Mouse (Mus musculus) CH12.LX (cell line): ENCODE results near the gene Hhipl1. TPM values are rescaled to one million over a fixed set of nuclear protein-coding genes. Genes with fewer than 3 reads are reported as not detected.

ENCODE experiments used
- DNase-seq: peaks from one replicate; pipeline ENCODE4 v3.0.0-alpha.2; 2013; ENCODE audit errors: extremely low read depth
- H3K27ac ChIP-seq: 2 replicates; pipeline ENCODE4 v1.5.1; 2012; ENCODE audit warnings: low read depth, mild to moderate bottlenecking, control low read depth, moderate library complexity; ENCODE audit not compliant: insufficient read depth
- H3K27me3 ChIP-seq: replicated peaks from 2 replicates; pipeline ENCODE3; 2012; ENCODE audit warnings: inconsistent platforms
- H3K36me3 ChIP-seq, 2 experiments: replicated peaks in 1 of 2; 2 replicates each; pipeline versions ENCODE3 to v1.6.1; 2012; ENCODE audit warnings: inconsistent platforms in 1 of 2, low read length in 1 of 2, mild to moderate bottlenecking in 1 of 2, mixed read lengths in 1 of 2, moderate library complexity in 1 of 2; ENCODE audit not compliant: control insufficient read depth in 1 of 2, insufficient read depth in 1 of 2
- H3K4me1 ChIP-seq, 2 experiments: 2 replicates each; pipeline ENCODE4 v1.6.1; 2012; ENCODE audit warnings: inconsistent platforms in 1 of 2, moderate library complexity in 1 of 2; ENCODE audit not compliant: insufficient read depth in 2 of 2, control insufficient read depth in 1 of 2
- H3K4me2 ChIP-seq: 2 replicates; pipeline ENCODE4 v1.6.1; 2012; ENCODE audit warnings: low read depth, mild to moderate bottlenecking, control low read depth; ENCODE audit not compliant: poor library complexity, insufficient read depth, severe bottlenecking
- H3K4me3 ChIP-seq, 3 experiments: fragments of 150-350 bp in 1 of 3; sonication (generic) in 1 of 3; replicated peaks in 1 of 3; 2 replicates each; pipeline versions ENCODE3 to v1.5.1; 2011 to 2012; ENCODE audit warnings: low read depth in 2 of 3, low read length in 2 of 3, mild to moderate bottlenecking in 2 of 3, moderate library complexity in 2 of 3, control low read depth in 1 of 3, improper control_type of control experiment in 1 of 3, inconsistent platforms in 1 of 3, mixed read lengths in 1 of 3; ENCODE audit not compliant: poor library complexity in 1 of 3
- H3K79me2 ChIP-seq: replicated peaks from 2 replicates; pipeline ENCODE4 v1.6.1; 2012; ENCODE audit warnings: mild to moderate bottlenecking, moderate library complexity; ENCODE audit not compliant: control insufficient read depth, poor library complexity, insufficient read depth, severe bottlenecking; ENCODE audit errors: extremely low read depth
- H3K9ac ChIP-seq: 2 replicates; pipeline ENCODE4 v1.6.1; 2012; ENCODE audit warnings: low read depth, mild to moderate bottlenecking, control low read depth, moderate library complexity; ENCODE audit not compliant: insufficient read depth
- H3K9me3 ChIP-seq: replicated peaks from 2 replicates; pipeline ENCODE3; 2012; ENCODE audit warnings: low read length, inconsistent platforms, mixed read lengths
- CHD1 ChIP-seq: IDR thresholded peaks from 2 replicates; pipeline ENCODE4 v1.6.1; 2012; ENCODE audit warnings: low read depth, low read length, improper control_type of control experiment, inconsistent platforms
- CTCF ChIP-seq, 2 experiments: IDR thresholded peaks in 1 of 2; conservative IDR thresholded peaks in 1 of 2; 2 replicates each; pipeline ENCODE4 v1.5.1; 2011 to 2012; ENCODE audit warnings: low read depth in 2 of 2, low read length in 2 of 2, improper control_type of control experiment in 1 of 2, inconsistent platforms in 1 of 2, mild to moderate bottlenecking in 1 of 2, moderate library complexity in 1 of 2
- ELF1 ChIP-seq: IDR thresholded peaks from 2 replicates; pipeline ENCODE4 v1.6.1; 2014; ENCODE audit warnings: low read depth, mild to moderate bottlenecking, inconsistent platforms, low read length, improper control_type of control experiment
- GABPA ChIP-seq: IDR thresholded peaks from 2 replicates; pipeline ENCODE4 v1.6.1; 2012; ENCODE audit warnings: low read depth, low read length, improper control_type of control experiment, inconsistent platforms; ENCODE audit not compliant: insufficient replicate concordance
- JUN ChIP-seq: IDR thresholded peaks from 2 replicates; pipeline ENCODE4 v1.6.1; 2011; ENCODE audit warnings: low read depth, mild to moderate bottlenecking, low read length, improper control_type of control experiment, moderate library complexity; ENCODE audit not compliant: insufficient read depth
- KAT2A ChIP-seq: IDR thresholded peaks from 2 replicates; pipeline ENCODE4 v1.6.1; 2012; ENCODE audit warnings: low read length, improper control_type of control experiment, inconsistent platforms; ENCODE audit not compliant: insufficient replicate concordance
- MEF2A ChIP-seq: IDR thresholded peaks from 2 replicates; pipeline ENCODE4 v1.6.1; 2014; ENCODE audit warnings: low read depth, mild to moderate bottlenecking, inconsistent platforms, low read length, improper control_type of control experiment, borderline replicate concordance
- MXI1 ChIP-seq: IDR thresholded peaks from 2 replicates; pipeline ENCODE4 v1.6.1; 2011; ENCODE audit warnings: mild to moderate bottlenecking, low read depth, low read length, improper control_type of control experiment
- NRF1 ChIP-seq: IDR thresholded peaks from 2 replicates; pipeline ENCODE4 v1.6.1; 2014; ENCODE audit warnings: low read depth, mild to moderate bottlenecking, inconsistent platforms, low read length, improper control_type of control experiment, moderate library complexity
- RCOR1 ChIP-seq: conservative IDR thresholded peaks from 2 replicates; pipeline ENCODE4 v1.6.1; 2012; ENCODE audit warnings: low read depth, mild to moderate bottlenecking, inconsistent platforms, low read length, improper control_type of control experiment
- SIN3A ChIP-seq: IDR thresholded peaks from 2 replicates; pipeline ENCODE4 v1.6.1; 2012; ENCODE audit warnings: low read length, improper control_type of control experiment, inconsistent platforms
- SMC3 ChIP-seq: IDR thresholded peaks from 2 replicates; pipeline ENCODE4 v1.6.1; 2011; ENCODE audit warnings: low read depth, low read length, improper control_type of control experiment
- USF1 ChIP-seq: IDR thresholded peaks from 2 replicates; pipeline ENCODE4 v1.6.1; 2014; ENCODE audit warnings: low read depth, mild to moderate bottlenecking, inconsistent platforms, low read length, improper control_type of control experiment
- ZMIZ1 ChIP-seq: IDR thresholded peaks from 2 replicates; pipeline ENCODE4 v1.6.1; 2012; ENCODE audit warnings: low read depth, mild to moderate bottlenecking, inconsistent platforms, low read length, improper control_type of control experiment
- ZNF384 ChIP-seq: IDR thresholded peaks from 2 replicates; pipeline ENCODE4 v1.6.1; 2012; ENCODE audit warnings: low read depth, low read length, improper control_type of control experiment, inconsistent platforms
- dilution Hi-C: fragments of 300-500 bp; cut with MboI; formaldehyde crosslinking; loops from 2 replicates; pipeline ENCODE4 v1.14.3; 2020; ENCODE audit warnings: low sequenced_read_pairs; ENCODE audit not compliant: extremely low pct_unique_long_range_greater_than_20kb, extremely low pct_ligation_motif_present
- in situ Hi-C: fragments of 300-500 bp; cut with MboI; formaldehyde crosslinking; loops from 3 replicates; pipeline ENCODE4 v1.14.3; 2019; ENCODE audit warnings: low sequenced_read_pairs, low pct_ligation_motif_present, low pct_unique_long_range_greater_than_20kb, mixed read lengths
- polyA plus RNA-seq: library from polyadenylated mRNA; unstranded; fragments of >175 nt; gene quantifications from 2 replicates; pipeline ENCODE4 v1.2.1, GENCODE M21; 2012; ENCODE audit warnings: low read depth; ENCODE audit not compliant: insufficient read length
- total RNA-seq, 2 experiments: library from RNA; depleted of rRNA; stranded (reverse); fragments of 300-350 nt in 1 of 2; fragments of >200 nt in 1 of 2; gene quantifications; 2 replicates each; pipeline ENCODE4 v1.2.3; 2012 to 2014

Gene Hhipl1
- total and polyA plus RNA-seq, 3 experiments: not detected

- H3K4me3 ChIP-seq: no peak overlapping the region
- in situ Hi-C loops: no loop called here
Observed at GRCm38 (mm10) chr12:108285225-108286011, 20.7 kb upstream of the Hhipl1 start.

GRCm38 (mm10) chr12:108286381-108286780 is 19.7 kb upstream of the Hhipl1 start:
- no peak overlapping the region for H3K4me3 ChIP-seq
- H3K27me3 ChIP-seq: peaks cover 33% of the 10 kb centered on the region
- H3K36me3 ChIP-seq: no peaks in the 10 kb centered on the region
- H3K9me3 ChIP-seq: peaks cover 4% of the 10 kb centered on the region
- peaks cover 5 to 29% of the 10 kb centered on the region in 2 experiments; a peak in 2 of 4 replicates for H3K4me1 ChIP-seq
- no peak overlapping the region for H3K4me2 ChIP-seq
- dilution Hi-C loops (no loop called here), in situ Hi-C loops (no loop called here)
- no peak for TF ChIP-seq ZMIZ1
- TF ChIP-seq JUN: no peak
- no peak for TF ChIP-seq SIN3A
- no peak for TF ChIP-seq KAT2A
- no peak for TF ChIP-seq RCOR1
- TF ChIP-seq NRF1: no peak
- no peak for TF ChIP-seq MEF2A
- no peak for TF ChIP-seq CHD1
- TF ChIP-seq CTCF (conservative IDR thresholded peaks at IDR 0.05 in 1 of 2, IDR thresholded peaks at IDR 0.05 in 1 of 2; ENCODE audit: low read depth in 2 of 2, low read length in 2 of 2): no peak
- no peak for TF ChIP-seq SMC3
- no peak for TF ChIP-seq GABPA
- TF ChIP-seq ELF1: no peak
- no peak for TF ChIP-seq MXI1
- TF ChIP-seq USF1: no peak
- H3K27ac ChIP-seq: no peak overlapping the region
- no peak overlapping the region for H3K9ac ChIP-seq
- no peak for DNase-seq
- no peaks in the 10 kb centered on the region for H3K79me2 ChIP-seq

More at GRCm38 (mm10) chr12:108285225-108286011, 20.7 kb upstream of the Hhipl1 start:
- Histone ChIP-seq H3K4me2 (no peak overlapping the region), H3K4me1 (peaks cover 5 to 29% of the 10 kb centered on the region in 2 experiments; a peak in 2 of 4 replicates), H3K79me2 (no peaks in the 10 kb centered on the region), H3K27me3 (peaks cover 35% of the 10 kb centered on the region), H3K9me3 (peaks cover 4% of the 10 kb centered on the region), H3K9ac (no peak overlapping the region), H3K36me3 (no peaks in the 10 kb centered on the region), H3K27ac (no peak overlapping the region)
- dilution Hi-C loops: no loop called here
- TF ChIP-seq ZNF384 (peak; percentile 95), SMC3 (no peak)
- DNase-seq: peak; percentile 49
